Mouse (Mus musculus) erythroblast, embryonic 14.5 days (primary cell): ENCODE measurements around the gene Sdf2l1.

ENCODE experiments used
- GATA1 ChIP-seq: IDR thresholded peaks from 2 replicates; pipeline ENCODE4 v1.6.1; 2012; ENCODE audit warnings: low read length, inconsistent platforms, mixed read lengths
- TAL1 ChIP-seq: IDR thresholded peaks from 3 replicates; pipeline ENCODE4 v1.6.1; 2012; ENCODE audit warnings: low read length, inconsistent platforms, mixed read lengths

GRCm38 (mm10) chr16:17085636-17086035 is 46.5 kb downstream of the Sdf2l1 start:
- TF ChIP-seq TAL1 = no peak
- TF ChIP-seq GATA1 = no peak
